Comparison of ENCODE assay signal across 23 mouse cellular contexts in genomic region chr5:106979156-106979555, GRCm38 (mm10). TPM values are rescaled to one million over a fixed set of nuclear protein-coding genes. Genes with fewer than 3 reads are reported as not detected.
DNase-seq lines count a peak whose midpoint lies in the region; ATAC-seq lines count a peak whose summit lies in the region.
"Had no signal": no experiment of that assay in that cellular context is flagged by ENCODE, and none has a peak within 500 bp of the region (broad histone marks: within the 10 kb centered on the region; RNA-seq: fewer than 3 reads in every experiment).

No protein-coding gene starts in this region.

- peak; percentile 62 to 86 for DNase-seq in adrenal gland, adult (ENCODE audit: inconsistent age in 2 of 2, low spot score in 1 of 2)
- no peak for DNase-seq in adrenal gland, postnatal 25 days
- peak; percentile 16 for DNase-seq in heart, adult 11 months
- DNase-seq in adrenal gland, postnatal 36 days: peak; percentile 54 to 55
- DNase-seq in layer of hippocampus, postnatal 36 days: no peak
- no peak for DNase-seq in layer of hippocampus, adult 18-20 months (ENCODE audit: low spot score in 2 of 2)
- DNase-seq: cerebellum, adult 11-12 months; cerebellum, adult 8-10 months; cerebellum, postnatal 14 days; gastrocnemius, postnatal 25 days; heart, adult 2 months had no signal

- no peak overlapping the region for H3K27ac ChIP-seq in heart, embryonic 11.5 days (ENCODE audit: low read depth, low read length)
- H3K27ac ChIP-seq: embryonic facial prominence, embryonic 12.5 days; forebrain, embryonic 12.5 days; forebrain, embryonic 15.5 days; heart, adult 2 months; heart, embryonic 10.5 days; hindbrain, embryonic 12.5 days; hindbrain, embryonic 15.5 days had no signal

- H3K27me3 ChIP-seq in heart, embryonic 11.5 days (ENCODE audit: control insufficient read depth, insufficient read depth, low read length): no peaks in the 10 kb centered on the region
- H3K27me3 ChIP-seq: embryonic facial prominence, embryonic 12.5 days; forebrain, embryonic 12.5 days; forebrain, embryonic 15.5 days; hindbrain, embryonic 12.5 days; hindbrain, embryonic 15.5 days; Patski had no signal

- H3K9me3 ChIP-seq in heart, embryonic 11.5 days (replicated peaks; ENCODE audit: control insufficient read depth, low read length): no peaks in the 10 kb centered on the region
- H3K9me3 ChIP-seq: embryonic facial prominence, embryonic 12.5 days; forebrain, embryonic 12.5 days; forebrain, embryonic 15.5 days; heart, embryonic 10.5 days; hindbrain, embryonic 12.5 days; hindbrain, embryonic 15.5 days had no signal

- WGBS in heart, embryonic 11.5 days (ENCODE audit: insufficient replicate concordance): 84% methylated on average over 7 of the region's 7 CpGs

- no peak for ATAC-seq in heart, embryonic 11.5 days (replicated peaks; ENCODE audit: insufficient number of reproducible peaks, low FRiP score, low TSS enrichment)
- ATAC-seq: forebrain, embryonic 15.5 days; intestine, postnatal 0 days; Patski had no signal

- no peak overlapping the region for H3K4me3 ChIP-seq in heart, embryonic 11.5 days (ENCODE audit: low read depth, low read length)
- H3K4me3 ChIP-seq: embryonic facial prominence, embryonic 12.5 days; erythroblast, embryonic 14.5 days; forebrain, embryonic 12.5 days; forebrain, embryonic 15.5 days; heart, adult 2 months; heart, embryonic 10.5 days; hindbrain, embryonic 12.5 days; hindbrain, embryonic 15.5 days had no signal

- no peak overlapping the region for H3K9ac ChIP-seq in heart, embryonic 11.5 days (ENCODE audit: low read depth, low read length)
- H3K9ac ChIP-seq: embryonic facial prominence, embryonic 12.5 days; forebrain, embryonic 12.5 days; forebrain, embryonic 15.5 days; hindbrain, embryonic 12.5 days; hindbrain, embryonic 15.5 days had no signal

- no peak overlapping the region for H3K4me2 ChIP-seq in heart, embryonic 11.5 days
- H3K4me2 ChIP-seq: embryonic facial prominence, embryonic 12.5 days; forebrain, embryonic 12.5 days; forebrain, embryonic 15.5 days; hindbrain, embryonic 12.5 days; hindbrain, embryonic 15.5 days had no signal

- H3K4me1 ChIP-seq in heart, embryonic 11.5 days (ENCODE audit: control insufficient read depth, insufficient read depth, low read length): no peaks in the 10 kb centered on the region
- H3K4me1 ChIP-seq: embryonic facial prominence, embryonic 12.5 days; forebrain, embryonic 12.5 days; forebrain, embryonic 15.5 days; hindbrain, embryonic 12.5 days; hindbrain, embryonic 15.5 days had no signal

- peaks cover 27% of the 10 kb centered on the region for H3K36me3 ChIP-seq in heart, embryonic 11.5 days (ENCODE audit: control insufficient read depth, insufficient read depth, low read length)

RNA-seq across cellular contexts. Expression of gene Cdc7, which starts 15.0 kb away (rescaled TPM):
- total RNA-seq in adrenal gland, postnatal 25 days (2021): 5.6 and 5.9 TPM in 2 replicates
- 36.1 and 42.8 TPM in 2 replicates for polyA plus RNA-seq in heart, embryonic 11.5 days (2014; fragmentation: Nextera tagmentation; extraction: Ambion mirVana)
- total RNA-seq in adrenal gland, postnatal 36 days (2021): 1 to 10 TPM; 2.3 to 3.6 TPM
- 10 to 100 TPM; 16.4 to 21.1 TPM for total RNA-seq in layer of hippocampus, postnatal 36 days (2021)
- 10 to 100 TPM; 13.5 to 17.3 TPM for total RNA-seq in layer of hippocampus, adult 18-20 months (2021)

RNA-seq across cellular contexts. Expression of gene Hfm1, which starts 53.0 kb away (rescaled TPM):
- total RNA-seq in adrenal gland, postnatal 25 days (2021): not detected in 2 replicates
- 1.2 and 1.6 TPM in 2 replicates for polyA plus RNA-seq in heart, embryonic 11.5 days (2014; fragmentation: Nextera tagmentation; extraction: Ambion mirVana)
- total RNA-seq in adrenal gland, postnatal 36 days (2021): under 1 TPM; 0.13 to 0.33 TPM
- total RNA-seq in layer of hippocampus, postnatal 36 days (2021): 1 to 10 TPM; 1.7 to 2.0 TPM
- 1 to 10 TPM; 1.4 to 1.6 TPM for total RNA-seq in layer of hippocampus, adult 18-20 months (2021)
- total RNA-seq: gastrocnemius, adult 8-10 months; gastrocnemius, postnatal 25 days; heart, adult 2 months; heart, postnatal 25 days had no signal
- polyA plus RNA-seq: erythroblast, embryonic 14.5 days; heart, adult 2 months had no signal

Comparison
In these comparisons a context has a peak if more than half of its experiments do, and no peak if none do; other contexts are left out.
1. DNase-seq: peak in adrenal gland, adult (2 of 2), heart, adult 11 months (single experiment) and adrenal gland, postnatal 36 days (2 of 2); none in adrenal gland, postnatal 25 days (single experiment), layer of hippocampus, postnatal 36 days (0 of 2) and layer of hippocampus, adult 18-20 months (0 of 2).